Mouse (Mus musculus) kidney, adult 2 months (tissue): ENCODE results near the gene Fam102b. TPM values are rescaled to one million over a fixed set of nuclear protein-coding genes. Genes with fewer than 3 reads are reported as not detected.
A peak's percentile ranks its signal among the peaks of the same experiment; 100 is the strongest.

Experiments used
- DNase-seq: peaks from one replicate; pipeline ENCODE4 v3.0.0; 2021
- H3K27ac ChIP-seq: fragments of 200-500 bp; 2 replicates; pipeline ENCODE4 v1.5.1; 2012; ENCODE audit warnings: low read depth, low read length, control low read depth, inconsistent platforms; ENCODE audit not compliant: insufficient read depth
- H3K27me3 ChIP-seq: fragments of 200-500 bp; replicated peaks from 2 replicates; pipeline ENCODE4 v1.6.1; 2012; ENCODE audit warnings: mild to moderate bottlenecking, moderate library complexity, low read length, inconsistent platforms; ENCODE audit not compliant: control insufficient read depth, insufficient read depth
- H3K36me3 ChIP-seq: fragments of 200-500 bp; 2 replicates; pipeline ENCODE4 v1.6.1; 2012; ENCODE audit warnings: mild to moderate bottlenecking, moderate library complexity, low read length, inconsistent platforms; ENCODE audit not compliant: control insufficient read depth, insufficient read depth
- H3K4me1 ChIP-seq: fragments of 200-500 bp; 2 replicates; pipeline ENCODE4 v1.6.1; 2011; ENCODE audit warnings: low read length; ENCODE audit not compliant: control insufficient read depth, insufficient read depth
- H3K4me3 ChIP-seq: fragments of 200-500 bp; 2 replicates; pipeline ENCODE4 v1.5.1; 2011; ENCODE audit warnings: mild to moderate bottlenecking, low read depth, low read length, control low read depth; ENCODE audit not compliant: insufficient read depth
- CTCF ChIP-seq: fragments of 200-500 bp; conservative IDR thresholded peaks from 2 replicates; pipeline ENCODE4 v1.5.1; 2011; ENCODE audit warnings: low read depth, mild to moderate bottlenecking, control low read depth, low read length, moderate library complexity, mixed read lengths; ENCODE audit not compliant: insufficient read depth, insufficient read length
- POLR2A ChIP-seq: fragments of 200-500 bp; IDR thresholded peaks from one replicate; pipeline ENCODE4 v1.6.1; 2011; ENCODE audit warnings: low read depth, low read length, control low read depth
- WGBS: fragments of 180-500 bp; shearing (Covaris S2); methylation state at CpG from one replicate; pipeline ENCODE4 v1.1.7; 2018; 5-methylcytosine and 5-hydroxymethylcytosine counted together
- polyA plus RNA-seq: library from polyadenylated mRNA; depleted of rRNA; stranded (reverse); fragments of >200 nt; gene quantifications from 2 replicates; pipeline ENCODE4 v1.2.3, GENCODE M21; 2012

Fam102b gene
- polyA plus RNA-seq, 1 experiment: 7.8 TPM

GRCm38 (mm10) chr3:108994477-108994876 lies 32.9 kb downstream of the Fam102b start:
- H3K27ac ChIP-seq: no peak overlapping the region
- no peak for DNase-seq
- H3K36me3 ChIP-seq: no peaks in the 10 kb centered on the region
- TF ChIP-seq POLR2A: no peak
- 92% methylated on average over 2 of the region's 2 CpGs for WGBS
- H3K4me3 ChIP-seq: no peak overlapping the region
- H3K27me3 ChIP-seq: no peaks in the 10 kb centered on the region
- H3K4me1 ChIP-seq: peaks cover 4% of the 10 kb centered on the region; the same call in 1 of the 2 replicates

- WGBS: 54% methylated on average over 9 of the region's 9 CpGs
- H3K27ac ChIP-seq: no peak overlapping the region
- H3K36me3 ChIP-seq: no peaks in the 10 kb centered on the region
- H3K27me3 ChIP-seq: no peaks in the 10 kb centered on the region
- TF ChIP-seq CTCF: no peak
- no peak for TF ChIP-seq POLR2A
- no peak overlapping the region for H3K4me3 ChIP-seq
- H3K4me1 ChIP-seq: peaks cover 7% of the 10 kb centered on the region; the same call in 1 of the 2 replicates
- DNase-seq: peak; percentile 69
Measured at GRCm38 (mm10) chr3:108989971-108990548, 37.3 kb downstream of the Fam102b start.

GRCm38 (mm10) chr3:108987009-108987659 lies 40.3 kb downstream of the Fam102b start:
- peaks cover 7% of the 10 kb centered on the region; the same call in 1 of the 2 replicates for H3K4me1 ChIP-seq
- 67% methylated on average over 12 of the region's 12 CpGs for WGBS
- H3K27me3 ChIP-seq: no peaks in the 10 kb centered on the region
- no peaks in the 10 kb centered on the region for H3K36me3 ChIP-seq
- no peak for DNase-seq
- TF ChIP-seq POLR2A (no peak), CTCF (no peak)
- H3K27ac ChIP-seq: no peak overlapping the region
- H3K4me3 ChIP-seq: no peak overlapping the region

- DNase-seq: no peak
- no peaks in the 10 kb centered on the region for H3K36me3 ChIP-seq
- TF ChIP-seq POLR2A (no peak), CTCF (no peak)
- WGBS: 81% methylated on average over 1 of the region's 1 CpGs
- H3K27ac ChIP-seq: no peak overlapping the region
- H3K4me3 ChIP-seq: no peak overlapping the region
- no peaks in the 10 kb centered on the region for H3K27me3 ChIP-seq
- H3K4me1 ChIP-seq: peaks cover 7% of the 10 kb centered on the region; the same call in 1 of the 2 replicates
Measured at GRCm38 (mm10) chr3:108986534-108986933, 40.9 kb downstream of the Fam102b start.

GRCm38 (mm10) chr3:108983989-108984388 lies 43.4 kb downstream of the Fam102b start:
- H3K27me3 ChIP-seq: no peaks in the 10 kb centered on the region
- H3K27ac ChIP-seq: no peak overlapping the region
- H3K4me1 ChIP-seq: peaks cover 6% of the 10 kb centered on the region
- DNase-seq: no peak
- TF ChIP-seq CTCF (no peak), POLR2A (no peak)
- no peaks in the 10 kb centered on the region for H3K36me3 ChIP-seq
- no peak overlapping the region for H3K4me3 ChIP-seq
- WGBS: 74% methylated on average over 5 of the region's 5 CpGs

- H3K27ac ChIP-seq: no peak overlapping the region
- 84% methylated on average over 6 of the region's 6 CpGs for WGBS
- H3K4me1 ChIP-seq: peaks cover 10% of the 10 kb centered on the region
- no peaks in the 10 kb centered on the region for H3K36me3 ChIP-seq
- DNase-seq: no peak
- H3K27me3 ChIP-seq: no peaks in the 10 kb centered on the region
- H3K4me3 ChIP-seq: no peak overlapping the region
- no peak for TF ChIP-seq POLR2A
Measured at GRCm38 (mm10) chr3:108981946-108982345, 45.5 kb downstream of the Fam102b start.

- peak; percentile 40 for DNase-seq
- H3K27me3 ChIP-seq: no peaks in the 10 kb centered on the region
- no peak for TF ChIP-seq POLR2A
- TF ChIP-seq CTCF: peak; percentile 50
- no peaks in the 10 kb centered on the region for H3K36me3 ChIP-seq
- no peak overlapping the region for H3K4me3 ChIP-seq
- peaks cover 10% of the 10 kb centered on the region for H3K4me1 ChIP-seq
- WGBS: 94% methylated on average over 13 of the region's 13 CpGs
- H3K27ac ChIP-seq: no peak overlapping the region
Measured at GRCm38 (mm10) chr3:108977340-108978030, 49.9 kb downstream of the Fam102b start.
